Mouse (Mus musculus): ENCODE results near the gene Olfr715.
"Not testable (repeated sequence)": the region's sequence is repeated elsewhere in the genome, so short reads cannot be mapped to it uniquely, and the experiment has no call there.

The Olfr715 gene

DNA sequence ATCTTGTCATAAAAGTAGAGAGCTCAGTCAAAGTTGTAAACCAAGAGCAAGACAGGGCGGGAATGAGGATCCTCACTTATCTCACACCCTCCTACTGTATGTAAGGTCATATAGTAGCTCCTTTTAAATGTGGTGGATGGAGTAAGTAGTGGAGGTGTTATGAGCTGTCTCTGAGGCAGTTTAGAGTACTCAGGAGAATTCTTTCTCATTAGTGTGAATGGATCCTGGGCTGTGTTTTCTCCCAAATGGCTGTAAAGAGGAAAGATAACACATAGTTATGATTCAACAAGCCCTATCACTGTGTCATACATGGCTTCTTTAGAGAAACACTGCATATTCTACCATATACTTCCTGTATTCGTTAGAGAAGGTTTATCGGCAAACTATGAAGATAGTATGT, at the start of gene Olfr715:
TSS of gene Olfr715 (minus strand) at position 101 of the 400 bp plus-strand sequence.
- DNase-seq (ENCODE audit: low spot score in 2 of 2) = not testable (repeated sequence)

- no peak for DNase-seq (ENCODE audit: low spot score in 2 of 2)
These were observed 49.5 kb upstream of the Olfr715 start for GRCm38 (mm10) chr7:107180406-107180805.

DNA sequence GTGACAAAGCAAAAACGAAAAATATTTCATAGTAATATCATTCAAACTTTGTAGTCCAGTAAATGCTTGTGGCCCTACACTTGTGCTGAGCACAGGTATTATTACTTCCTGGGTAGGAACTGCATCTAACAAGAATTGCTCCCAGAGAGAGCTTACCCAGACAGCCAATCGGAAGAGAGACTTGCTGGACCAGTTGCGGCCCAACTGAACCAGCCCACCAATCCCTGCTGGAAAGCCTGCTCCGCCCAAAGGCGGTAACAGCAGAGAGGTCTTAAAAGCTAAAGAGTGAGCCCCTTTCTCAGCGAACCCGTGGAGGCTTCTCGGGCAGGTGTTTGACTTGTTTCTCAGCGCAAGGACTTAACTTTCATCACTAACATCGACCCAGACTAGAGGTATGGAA, 35.8 kb upstream of the Olfr715 start, which contains the start of gene Nlrp14:
TSS of gene Nlrp14 (plus strand) at position 301 of the 400 bp plus-strand sequence.
- no peak for DNase-seq (ENCODE audit: low spot score in 2 of 2)

DNA sequence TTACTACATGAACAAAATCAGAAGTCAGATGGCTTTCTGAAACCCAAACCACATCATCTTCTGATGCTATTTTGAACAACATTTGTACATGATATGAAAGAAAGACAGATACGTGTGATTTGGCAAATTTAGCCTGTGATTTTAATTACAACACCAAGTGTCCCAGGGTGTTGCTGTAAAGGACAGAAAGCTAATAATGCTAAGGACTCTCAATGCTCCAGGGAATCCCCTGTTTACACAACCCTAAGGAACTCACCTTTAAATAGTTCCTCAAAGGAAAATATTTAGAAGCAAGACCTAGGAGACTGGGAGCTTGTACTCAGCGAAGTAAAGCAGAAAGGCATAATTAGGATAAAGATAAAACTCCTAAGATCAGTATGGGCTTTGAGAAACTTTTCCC, 7.1 kb upstream of the Olfr715 start, which contains the start of gene Olfr716:
TSS of gene Olfr716 (plus strand) at position 301 of the 400 bp plus-strand sequence.
- not testable (repeated sequence) for DNase-seq (ENCODE audit: low spot score in 2 of 2)

DNA sequence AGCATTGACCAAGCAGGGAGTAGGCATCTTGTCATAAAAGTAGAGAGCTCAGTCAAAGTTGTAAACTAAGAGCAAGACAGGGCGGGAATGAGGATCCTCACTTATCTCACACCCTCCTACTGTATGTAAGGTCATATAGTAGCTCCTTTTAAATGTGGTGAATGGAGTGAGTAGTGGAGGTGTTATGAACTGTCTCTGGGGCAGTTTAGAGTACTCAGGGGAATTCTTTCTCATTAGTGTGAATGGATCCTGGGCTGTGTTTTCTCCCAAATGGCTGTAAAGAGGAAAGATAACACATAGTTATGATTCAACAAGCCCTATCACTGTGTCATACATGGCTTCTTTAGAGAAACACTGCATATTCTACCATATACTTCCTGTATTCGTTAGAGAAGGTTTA, 20.6 kb downstream of the Olfr715 start, which contains the start of gene Olfr715b:
TSS of gene Olfr715b (minus strand) at position 101 of the 400 bp plus-strand sequence.
- DNase-seq (ENCODE audit: low spot score in 2 of 2) = not testable (repeated sequence)

GRCm38 (mm10) chr7:107092920-107093319, 38.0 kb downstream of the Olfr715 start, which contains the start of gene Olfr17:
Gene Olfr17, plus strand, starts transcription at chr7:107093220.
- no peak for DNase-seq (ENCODE audit: low spot score in 2 of 2)
